ENCODE assay signal across 8 mouse cellular contexts in the genomic region with DNA sequence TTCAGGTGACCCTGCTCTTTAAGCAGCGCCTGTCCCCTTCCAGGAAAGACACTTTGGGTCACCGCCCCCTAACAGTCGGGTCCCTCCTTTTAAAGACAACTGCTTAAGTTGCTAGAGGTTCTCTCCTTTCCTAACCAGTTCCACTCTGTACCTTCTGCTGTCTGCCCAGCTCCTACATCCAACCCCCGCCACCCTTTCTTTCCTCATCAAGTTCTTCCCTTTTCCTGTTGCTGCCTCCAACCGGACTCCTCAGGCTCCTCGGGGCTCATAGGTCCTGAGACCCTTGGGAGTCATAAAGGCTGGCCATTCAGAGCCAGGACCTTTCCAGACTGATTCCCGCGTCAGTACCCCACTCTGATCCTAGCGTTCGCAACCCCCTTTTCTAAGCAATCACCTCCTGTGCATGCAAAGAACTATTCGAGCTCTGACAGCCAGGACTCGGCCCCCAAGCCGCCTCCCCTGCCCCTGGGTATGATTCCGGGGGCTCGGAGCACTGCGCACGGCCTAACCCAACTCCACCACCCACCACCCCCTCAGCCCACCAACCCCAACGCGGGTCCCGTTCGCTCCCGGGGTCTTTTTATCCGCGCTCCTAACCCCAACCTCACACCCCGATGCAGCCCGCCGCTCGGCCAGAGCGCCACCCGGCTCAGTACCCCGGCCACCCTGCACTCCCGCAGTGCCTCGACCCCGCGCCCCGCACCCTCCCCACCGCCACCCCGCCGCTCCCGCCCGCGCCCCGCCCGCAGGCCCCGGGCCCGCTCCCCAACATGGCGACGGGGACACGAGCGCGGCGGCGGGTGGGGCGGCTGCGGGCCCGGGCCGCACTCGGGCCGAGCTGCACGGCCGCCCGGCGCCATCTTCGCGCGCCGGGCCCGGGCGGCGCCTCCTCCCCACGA. TPM values are rescaled to one million over a fixed set of nuclear protein-coding genes. Genes with fewer than 3 reads are reported as not detected.
DNase-seq lines count a peak whose midpoint lies in the region; ATAC-seq and TF ChIP-seq lines count a peak whose summit lies in the region.

No protein-coding gene starts in this region.

- H3K4me3 ChIP-seq in bone marrow, adult 2 months (replicated peaks; ENCODE audit: control insufficient read depth, low read depth, low read length) = peak overlapping the region; percentile 73
- peak overlapping the region; percentile 72 for H3K4me3 ChIP-seq in embryonic facial prominence, embryonic 15.5 days (replicated peaks)
- H3K4me3 ChIP-seq in heart, embryonic 11.5 days (ENCODE audit: low read depth, low read length) = peak overlapping the region; percentile 97
- H3K4me3 ChIP-seq in liver, embryonic 15.5 days (replicated peaks) = peak overlapping the region; percentile 86

- no peaks in the 10 kb centered on the region for H3K27me3 ChIP-seq in embryonic facial prominence, embryonic 15.5 days
- H3K27me3 ChIP-seq in heart, embryonic 11.5 days (ENCODE audit: control insufficient read depth, insufficient read depth, low read length) = no peaks in the 10 kb centered on the region
- H3K27me3 ChIP-seq in liver, embryonic 15.5 days = peaks cover 7% of the 10 kb centered on the region; the same call in 1 of the 2 replicates

- H3K27ac ChIP-seq in bone marrow, adult 2 months (ENCODE audit: control insufficient read depth, insufficient read depth, low read depth, low read length, poor library complexity) = peak overlapping the region; percentile 81; the same call in 1 of the 2 replicates
- H3K27ac ChIP-seq in embryonic facial prominence, embryonic 15.5 days (replicated peaks) = peak overlapping the region; percentile 91
- H3K27ac ChIP-seq in heart, embryonic 11.5 days (ENCODE audit: low read depth, low read length) = peak overlapping the region; percentile 93
- peak overlapping the region; percentile 81 for H3K27ac ChIP-seq in liver, embryonic 15.5 days (replicated peaks)

- H3K36me3 ChIP-seq in embryonic facial prominence, embryonic 15.5 days = no peaks in the 10 kb centered on the region
- H3K36me3 ChIP-seq in heart, embryonic 11.5 days (ENCODE audit: control insufficient read depth, insufficient read depth, low read length) = no peaks in the 10 kb centered on the region
- H3K36me3 ChIP-seq in liver, embryonic 15.5 days (replicated peaks) = no peaks in the 10 kb centered on the region

- WGBS in bone marrow, adult 2 months = 1% methylated on average over 69 of the region's 71 CpGs
- under 1% methylated on average over 62 of the region's 71 CpGs for WGBS in embryonic facial prominence, embryonic 15.5 days
- WGBS in heart, embryonic 11.5 days (ENCODE audit: insufficient replicate concordance) = under 1% methylated on average over 41 of the region's 71 CpGs
- WGBS in liver, embryonic 15.5 days (ENCODE audit: insufficient replicate concordance) = under 1% methylated on average over 70 of the region's 71 CpGs

- peak; percentile 62 for DNase-seq in kidney, adult 9 months
- DNase-seq in neural tube, embryonic 10.5 days (ENCODE audit: extremely low spot score, low spot score) = peak; percentile 63
- DNase-seq in testis, postnatal 10 days (ENCODE audit: low spot score) = peak; percentile 70

- no peaks in the 10 kb centered on the region; the same call in 1 of the 2 replicates for H3K4me1 ChIP-seq in bone marrow, adult 2 months (ENCODE audit: control insufficient read depth, insufficient read depth, low read length)
- H3K4me1 ChIP-seq in embryonic facial prominence, embryonic 15.5 days = peaks cover 19% of the 10 kb centered on the region
- H3K4me1 ChIP-seq in heart, embryonic 11.5 days (ENCODE audit: control insufficient read depth, insufficient read depth, low read length) = peaks cover 11% of the 10 kb centered on the region; the same call in 1 of the 2 replicates
- H3K4me1 ChIP-seq in liver, embryonic 15.5 days (replicated peaks) = peaks cover 39% of the 10 kb centered on the region

- peak overlapping the region; percentile 94 for H3K9ac ChIP-seq in embryonic facial prominence, embryonic 15.5 days
- peak overlapping the region; percentile 95 for H3K9ac ChIP-seq in heart, embryonic 11.5 days (ENCODE audit: low read depth, low read length)
- peak overlapping the region; percentile 80 for H3K9ac ChIP-seq in liver, embryonic 15.5 days

- no peaks in the 10 kb centered on the region for H3K9me3 ChIP-seq in embryonic facial prominence, embryonic 15.5 days (replicated peaks)
- H3K9me3 ChIP-seq in heart, embryonic 11.5 days (replicated peaks; ENCODE audit: control insufficient read depth, low read length) = no peaks in the 10 kb centered on the region
- H3K9me3 ChIP-seq in liver, embryonic 15.5 days (replicated peaks) = no peaks in the 10 kb centered on the region

- ATAC-seq in CD4-positive, CD25-positive, alpha-beta regulatory T cell, adult 4 months = peak; percentile 50
- peak; percentile 81 for ATAC-seq in embryonic facial prominence, embryonic 15.5 days (ENCODE audit: insufficient number of reproducible peaks, low FRiP score, low TSS enrichment, low read depth)
- peak; percentile 69 for ATAC-seq in heart, embryonic 11.5 days (replicated peaks; ENCODE audit: insufficient number of reproducible peaks, low FRiP score, low TSS enrichment)
- ATAC-seq in liver, embryonic 15.5 days (ENCODE audit: insufficient read depth) = peak; percentile 6

- TF ChIP-seq CTCF in bone marrow, adult 2 months (IDR thresholded peaks at IDR 0.05; ENCODE audit: control insufficient read depth, insufficient read depth, low read length) = no peak

- TF ChIP-seq POLR2A in bone marrow, adult 2 months (IDR thresholded peaks at IDR 0.05; ENCODE audit: borderline replicate concordance, control insufficient read depth, low read depth, low read length) = no peak

- H3K4me2 ChIP-seq in embryonic facial prominence, embryonic 15.5 days (replicated peaks) = peak overlapping the region; percentile 56
- H3K4me2 ChIP-seq in heart, embryonic 11.5 days = peak overlapping the region; percentile 88
- peak overlapping the region; percentile 86 for H3K4me2 ChIP-seq in liver, embryonic 15.5 days

RNA-seq across cellular contexts. Expression of a gene that starts 0.8 kb away (rescaled TPM):
- 10 to 100 TPM; 10.8 to 14.2 TPM for polyA plus RNA-seq in CD4-positive, CD25-positive, alpha-beta regulatory T cell, adult 4 months (2017; shearing (Covaris generic))
- polyA plus RNA-seq in bone marrow, adult 2 months (2011; ENCODE audit: insufficient read depth, insufficient read length, low replicate concordance, missing spikeins) = 18.1 and 35.1 TPM in 2 replicates
- 16.9 and 19.9 TPM in 2 replicates for polyA plus RNA-seq in embryonic facial prominence, embryonic 15.5 days (2015; fragmentation: Nextera tagmentation; extraction: Ambion mirVana)
- 18.5 and 24.5 TPM in 2 replicates for polyA plus RNA-seq in heart, embryonic 11.5 days (2014; fragmentation: Nextera tagmentation; extraction: Ambion mirVana)
- 4.7 and 5.0 TPM in 2 replicates for polyA plus RNA-seq in liver, embryonic 15.5 days (2015; fragmentation: Nextera tagmentation; extraction: Ambion mirVana)

RNA-seq across cellular contexts. Expression of a gene that starts 44.8 kb away (rescaled TPM):
- polyA plus RNA-seq in CD4-positive, CD25-positive, alpha-beta regulatory T cell, adult 4 months (2017; shearing (Covaris generic)) = 10 to 100 TPM; 16.1 to 17.6 TPM
- polyA plus RNA-seq in bone marrow, adult 2 months (2011; ENCODE audit: insufficient read depth, insufficient read length, low replicate concordance, missing spikeins) = 12.4 and 13.9 TPM in 2 replicates
- 14.5 and 14.9 TPM in 2 replicates for polyA plus RNA-seq in embryonic facial prominence, embryonic 15.5 days (2015; fragmentation: Nextera tagmentation; extraction: Ambion mirVana)
- 11.5 and 12.9 TPM in 2 replicates for polyA plus RNA-seq in heart, embryonic 11.5 days (2014; fragmentation: Nextera tagmentation; extraction: Ambion mirVana)
- 24.4 and 25.6 TPM in 2 replicates for polyA plus RNA-seq in liver, embryonic 15.5 days (2015; fragmentation: Nextera tagmentation; extraction: Ambion mirVana)

RNA-seq across cellular contexts. Expression of a gene that starts 45.1 kb away (rescaled TPM):
- polyA plus RNA-seq in CD4-positive, CD25-positive, alpha-beta regulatory T cell, adult 4 months (2017; shearing (Covaris generic)) = 10 to 100 TPM; 15.7 to 28.5 TPM
- 2.3 TPM in 1 of 2 replicates, not detected in the other for polyA plus RNA-seq in bone marrow, adult 2 months (2011; ENCODE audit: insufficient read depth, insufficient read length, low replicate concordance, missing spikeins)
- 13.5 and 17.8 TPM in 2 replicates for polyA plus RNA-seq in embryonic facial prominence, embryonic 15.5 days (2015; fragmentation: Nextera tagmentation; extraction: Ambion mirVana)
- polyA plus RNA-seq in heart, embryonic 11.5 days (2014; fragmentation: Nextera tagmentation; extraction: Ambion mirVana) = 1.1 and 1.6 TPM in 2 replicates
- polyA plus RNA-seq in liver, embryonic 15.5 days (2015; fragmentation: Nextera tagmentation; extraction: Ambion mirVana) = 0.29 and 0.36 TPM in 2 replicates

Comparison
In these comparisons a context has a peak if more than half of its experiments do, and no peak if none do; other contexts are left out.
1. Peak in every context shown above with its lines: DNase-seq, ATAC-seq, H3K4me3 ChIP-seq and H3K27ac ChIP-seq.
2. ATAC-seq: peak in every context shown above with its lines; median percentile 81 in embryonic facial prominence, embryonic 15.5 days; 69 in heart, embryonic 11.5 days; 50 in CD4-positive, CD25-positive, alpha-beta regulatory T cell, adult 4 months; 6 in liver, embryonic 15.5 days.